Mouse (Mus musculus): ENCODE data around the gene Scly.
A peak's percentile ranks its signal among the peaks of the same experiment; 100 is the strongest.

GRCm38 (mm10) chr1:91299707-91300426 lies 1.7 kb downstream of the Scly start:
- 0 out of 2 replicates have a peak, but pooled peaks have one; percentile 20 for TF ChIP-seq POLR2A (IDR thresholded peaks at IDR 0.05; ENCODE audit: borderline replicate concordance, extremely low read depth, low read depth, low read length)
- no peak for TF ChIP-seq CTCF (IDR thresholded peaks at IDR 0.05; ENCODE audit: insufficient read depth, low read length)
